8 mouse cellular contexts compared by ENCODE assay signal in genomic region chr12:112876332-112877072, GRCm38 (mm10). TPM values are rescaled to one million over a fixed set of nuclear protein-coding genes. Genes with fewer than 3 reads are reported as not detected.
DNase-seq lines count a peak whose midpoint lies in the region; ATAC-seq and TF ChIP-seq lines count a peak whose summit lies in the region.

No protein-coding gene starts in this region.

- H3K4me1 ChIP-seq in heart, embryonic 15.5 days (replicated peaks): peaks cover 35% of the 10 kb centered on the region
- peaks cover 37% of the 10 kb centered on the region for H3K4me1 ChIP-seq in kidney, embryonic 15.5 days
- peaks cover 28% of the 10 kb centered on the region for H3K4me1 ChIP-seq in lung, postnatal 0 days (ENCODE audit: insufficient read depth, low read depth, low read length)
- peaks cover 20% of the 10 kb centered on the region; the same call in 1 of the 2 replicates for H3K4me1 ChIP-seq in stomach, embryonic 14.5 days (ENCODE audit: control insufficient read depth, insufficient read depth, low read length)

- DNase-seq in CD4-positive helper T cell, adult 2 months (ENCODE audit: low read depth, low spot score): peak; percentile 77
- DNase-seq in R1 (ENCODE audit: low read depth, low spot score): peak; percentile 80
- DNase-seq in lung, postnatal 0 days (ENCODE audit: low spot score): peak; percentile 85
- DNase-seq in natural killer cell, adult 2 months (ENCODE audit: low spot score in 2 of 2): no peak

- 0 out of 2 replicates have a peak overlapping the region, but pooled peaks have one; percentile 43 for H3K9ac ChIP-seq in heart, embryonic 15.5 days
- H3K9ac ChIP-seq in kidney, embryonic 15.5 days: peak overlapping the region; percentile 12; the same call in 1 of the 2 replicates
- no peak overlapping the region for H3K9ac ChIP-seq in lung, postnatal 0 days (replicated peaks; ENCODE audit: low read depth)
- H3K9ac ChIP-seq in stomach, embryonic 14.5 days (replicated peaks; ENCODE audit: low read depth, low read length): no peak overlapping the region

- peak; percentile 52; the same call in 1 of the 2 replicates for ATAC-seq in erythroblast, adult 5-6 weeks (replicated peaks; ENCODE audit: low FRiP score, poor library complexity, severe bottlenecking)
- no peak for ATAC-seq in heart, embryonic 15.5 days (replicated peaks; ENCODE audit: insufficient number of reproducible peaks, insufficient read depth, low FRiP score, low read depth)
- 0 out of 2 replicates have a peak, but pooled peaks have one; percentile 30 for ATAC-seq in kidney, embryonic 15.5 days (replicated peaks; ENCODE audit: low FRiP score)
- ATAC-seq in lung, postnatal 0 days: peak; percentile 62
- no peak for ATAC-seq in stomach, embryonic 14.5 days (ENCODE audit: insufficient number of reproducible peaks, insufficient read depth, low FRiP score, low read depth)

- no peaks in the 10 kb centered on the region for H3K9me3 ChIP-seq in heart, embryonic 15.5 days (replicated peaks)
- H3K9me3 ChIP-seq in kidney, embryonic 15.5 days (replicated peaks): no peaks in the 10 kb centered on the region
- H3K9me3 ChIP-seq in lung, postnatal 0 days (ENCODE audit: low read length): no peaks in the 10 kb centered on the region
- no peaks in the 10 kb centered on the region for H3K9me3 ChIP-seq in stomach, embryonic 14.5 days (ENCODE audit: control insufficient read depth, low read depth, low read length)

- no peak overlapping the region for H3K27ac ChIP-seq in heart, embryonic 15.5 days
- no peak overlapping the region for H3K27ac ChIP-seq in kidney, embryonic 15.5 days
- H3K27ac ChIP-seq in lung, postnatal 0 days (ENCODE audit: low read length): peak overlapping the region; percentile 51
- no peak overlapping the region for H3K27ac ChIP-seq in stomach, embryonic 14.5 days (ENCODE audit: low read length)

- H3K4me2 ChIP-seq in heart, embryonic 15.5 days: peak overlapping the region; percentile 83
- H3K4me2 ChIP-seq in kidney, embryonic 15.5 days: peak overlapping the region; percentile 69
- H3K4me2 ChIP-seq in lung, postnatal 0 days (replicated peaks; ENCODE audit: low read depth, low read length): peak overlapping the region; percentile 37
- H3K4me2 ChIP-seq in stomach, embryonic 14.5 days (replicated peaks; ENCODE audit: low read depth, low read length): peak overlapping the region; percentile 85

- 6% methylated on average over 28 of the region's 28 CpGs for WGBS in heart, embryonic 15.5 days
- WGBS in kidney, embryonic 15.5 days: 4% methylated on average over 28 of the region's 28 CpGs
- WGBS in lung, postnatal 0 days: 6% methylated on average over 28 of the region's 28 CpGs
- WGBS in stomach, embryonic 14.5 days: 4% methylated on average over 28 of the region's 28 CpGs

- no peak; the same call in 1 of the 2 replicates for TF ChIP-seq CTCF in lung, postnatal 0 days (IDR thresholded peaks at IDR 0.05)

- no peaks in the 10 kb centered on the region for H3K36me3 ChIP-seq in heart, embryonic 15.5 days
- no peaks in the 10 kb centered on the region for H3K36me3 ChIP-seq in kidney, embryonic 15.5 days
- H3K36me3 ChIP-seq in lung, postnatal 0 days (ENCODE audit: insufficient read depth, low read length): no peaks in the 10 kb centered on the region
- H3K36me3 ChIP-seq in stomach, embryonic 14.5 days (ENCODE audit: control insufficient read depth, insufficient read depth, low read length): no peaks in the 10 kb centered on the region

- peak overlapping the region; percentile 45 for H3K4me3 ChIP-seq in heart, embryonic 15.5 days
- H3K4me3 ChIP-seq in kidney, embryonic 15.5 days (replicated peaks): peak overlapping the region; percentile 40
- H3K4me3 ChIP-seq in lung, postnatal 0 days (ENCODE audit: low read depth, low read length): no peak overlapping the region; the same call in 1 of the 2 replicates
- H3K4me3 ChIP-seq in stomach, embryonic 14.5 days (ENCODE audit: low read depth, low read length): peak overlapping the region; percentile 9; the same call in 1 of the 2 replicates

- peak; percentile 74 for TF ChIP-seq EP300 in lung, postnatal 0 days (IDR thresholded peaks at IDR 0.05)

- H3K27me3 ChIP-seq in heart, embryonic 15.5 days: peaks cover 93% of the 10 kb centered on the region
- H3K27me3 ChIP-seq in kidney, embryonic 15.5 days: peaks cover 86% of the 10 kb centered on the region
- H3K27me3 ChIP-seq in lung, postnatal 0 days (replicated peaks; ENCODE audit: insufficient read depth, low read length): peaks cover 18% of the 10 kb centered on the region
- peaks cover 26% of the 10 kb centered on the region for H3K27me3 ChIP-seq in stomach, embryonic 14.5 days (ENCODE audit: control insufficient read depth, insufficient read depth, low read length)

RNA-seq across cellular contexts. Expression of gene Gpr132, which starts 8.5 kb away (rescaled TPM):
- 1.9 and 2.3 TPM in 2 replicates for total RNA-seq in erythroblast, adult 5-6 weeks (2015; ENCODE audit: low replicate concordance)
- 1.1 and 2.1 TPM in 2 replicates for total RNA-seq in erythroblast, adult 5-6 weeks (2017; ENCODE audit: low replicate concordance)
- 0.19 and 2.2 TPM in 2 replicates for polyA plus RNA-seq in heart, embryonic 15.5 days (2015; fragmentation: Nextera tagmentation; extraction: Ambion mirVana)
- 0.12 and 0.14 TPM in 2 replicates for polyA plus RNA-seq in kidney, embryonic 15.5 days (2015; fragmentation: Nextera tagmentation; extraction: Ambion mirVana)
- polyA plus RNA-seq in lung, postnatal 0 days (2015; fragmentation: Nextera tagmentation; extraction: Ambion mirVana): 0.25 and 0.40 TPM in 2 replicates
- polyA plus RNA-seq in stomach, embryonic 14.5 days (2014; fragmentation: Nextera tagmentation; extraction: Ambion mirVana): 0.26 and 0.52 TPM in 2 replicates

RNA-seq across cellular contexts. Expression of gene Cdca4, which starts 47.3 kb away (rescaled TPM):
- 28.8 and 35.5 TPM in 2 replicates for total RNA-seq in erythroblast, adult 5-6 weeks (2015; ENCODE audit: low replicate concordance)
- 22.1 and 29.7 TPM in 2 replicates for total RNA-seq in erythroblast, adult 5-6 weeks (2017; ENCODE audit: low replicate concordance)
- 34.6 and 53.3 TPM in 2 replicates for polyA plus RNA-seq in heart, embryonic 15.5 days (2015; fragmentation: Nextera tagmentation; extraction: Ambion mirVana)
- 113 and 122 TPM in 2 replicates for polyA plus RNA-seq in kidney, embryonic 15.5 days (2015; fragmentation: Nextera tagmentation; extraction: Ambion mirVana)
- polyA plus RNA-seq in lung, postnatal 0 days (2015; fragmentation: Nextera tagmentation; extraction: Ambion mirVana): 28.1 and 29.5 TPM in 2 replicates
- polyA plus RNA-seq in stomach, embryonic 14.5 days (2014; fragmentation: Nextera tagmentation; extraction: Ambion mirVana): 123 and 130 TPM in 2 replicates

RNA-seq across cellular contexts. Expression of gene Jag2, which starts 53.1 kb away (rescaled TPM):
- not detected in 2 replicates for total RNA-seq in erythroblast, adult 5-6 weeks (2015; ENCODE audit: low replicate concordance)
- not detected in 2 replicates for total RNA-seq in erythroblast, adult 5-6 weeks (2017; ENCODE audit: low replicate concordance)
- polyA plus RNA-seq in heart, embryonic 15.5 days (2015; fragmentation: Nextera tagmentation; extraction: Ambion mirVana): 3.7 and 6.6 TPM in 2 replicates
- polyA plus RNA-seq in kidney, embryonic 15.5 days (2015; fragmentation: Nextera tagmentation; extraction: Ambion mirVana): 3.0 and 3.5 TPM in 2 replicates
- polyA plus RNA-seq in lung, postnatal 0 days (2015; fragmentation: Nextera tagmentation; extraction: Ambion mirVana): 6.0 and 7.7 TPM in 2 replicates
- polyA plus RNA-seq in stomach, embryonic 14.5 days (2014; fragmentation: Nextera tagmentation; extraction: Ambion mirVana): 8.4 and 8.5 TPM in 2 replicates

Comparison
In these comparisons a context has a peak if more than half of its experiments do, and no peak if none do; other contexts are left out.
1. DNase-seq: peak in CD4-positive helper T cell, adult 2 months (single experiment), R1 (single experiment) and lung, postnatal 0 days (single experiment); none in natural killer cell, adult 2 months (0 of 2).
2. ATAC-seq: peak in erythroblast, adult 5-6 weeks (single experiment), kidney, embryonic 15.5 days (single experiment) and lung, postnatal 0 days (single experiment); none in heart, embryonic 15.5 days (single experiment) and stomach, embryonic 14.5 days (single experiment).
3. H3K9ac ChIP-seq: peak in heart, embryonic 15.5 days (single experiment) and kidney, embryonic 15.5 days (single experiment); none in lung, postnatal 0 days (single experiment) and stomach, embryonic 14.5 days (single experiment).
4. Peak in every context shown above with its lines, with median percentiles within 50 percentile points of each other: H3K4me2 ChIP-seq.